Mouse (Mus musculus): ENCODE results near the gene Snhg11. TPM values are rescaled to one million over a fixed set of nuclear protein-coding genes. Genes with fewer than 3 reads are reported as not detected.
"Not testable (repeated sequence)": the region's sequence is repeated elsewhere in the genome, so short reads cannot be mapped to it uniquely, and the experiment has no call there.

The Snhg11 gene
- polyA plus RNA-seq, 1 experiment from 2014 or later, result 241 TPM

- Histone ChIP-seq H3K4me3 (replicated peaks) (no peak overlapping the region), H3K4me1 (replicated peaks) (peaks cover 15% of the 10 kb centered on the region), H3K9ac (replicated peaks) (no peak overlapping the region), H3K4me2 (replicated peaks) (no peak overlapping the region), H3K27me3 (peaks cover 18% of the 10 kb centered on the region), H3K9me3 (no peaks in the 10 kb centered on the region), H3K27ac (no peak overlapping the region), H3K36me3 (no peaks in the 10 kb centered on the region; the same call in 1 of the 2 replicates)
- no peak for ATAC-seq
- 66% methylated on average over 7 of the region's 7 CpGs for WGBS
Measured at GRCm38 (mm10) chr2:158373516-158373915, 1.9 kb upstream of the Snhg11 start.

GRCm38 (mm10) chr2:158376123-158376687, 767 bp downstream of the Snhg11 start:
- Histone ChIP-seq H3K27me3 (peaks cover 18% of the 10 kb centered on the region), H3K9ac (replicated peaks) (peak overlapping the region; percentile 62), H3K9me3 (no peaks in the 10 kb centered on the region), H3K4me3 (replicated peaks) (peak overlapping the region; percentile 49), H3K4me1 (replicated peaks) (peaks cover 17% of the 10 kb centered on the region), H3K27ac (peak overlapping the region; percentile 75), H3K36me3 (no peaks in the 10 kb centered on the region; the same call in 1 of the 2 replicates), H3K4me2 (replicated peaks) (peak overlapping the region; percentile 57)
- ATAC-seq, result no peak; the same call in 1 of the 2 replicates
- WGBS, result 23% methylated on average over 12 of the region's 12 CpGs

- Histone ChIP-seq H3K4me2 (replicated peaks) (peak overlapping the region; percentile 57), H3K27ac (peak overlapping the region; percentile 75), H3K9ac (replicated peaks) (peak overlapping the region; percentile 62), H3K4me1 (replicated peaks) (peaks cover 17% of the 10 kb centered on the region), H3K27me3 (peaks cover 18% of the 10 kb centered on the region), H3K4me3 (replicated peaks) (peak overlapping the region; percentile 49), H3K9me3 (no peaks in the 10 kb centered on the region), H3K36me3 (no peaks in the 10 kb centered on the region; the same call in 1 of the 2 replicates)
- WGBS, result 76% methylated on average over 7 of the region's 7 CpGs
- ATAC-seq, result no peak
Measured at GRCm38 (mm10) chr2:158376798-158377197, 1.4 kb downstream of the Snhg11 start.

GRCm38 (mm10) chr2:158377811-158378210, 2.4 kb downstream of the Snhg11 start:
- Histone ChIP-seq H3K27ac (no peak overlapping the region), H3K4me1 (replicated peaks) (peaks cover 17% of the 10 kb centered on the region), H3K27me3 (peaks cover 18% of the 10 kb centered on the region), H3K4me3 (replicated peaks) (no peak overlapping the region), H3K36me3 (no peaks in the 10 kb centered on the region; the same call in 1 of the 2 replicates), H3K9me3 (no peaks in the 10 kb centered on the region), H3K9ac (replicated peaks) (no peak overlapping the region), H3K4me2 (replicated peaks) (peak overlapping the region; percentile 57)
- WGBS, result 88% methylated on average over 1 of the region's 1 CpGs
- ATAC-seq, result no peak

GRCm38 (mm10) chr2:158379354-158380078, 4.1 kb downstream of the Snhg11 start:
- H3K4me1 ChIP-seq (replicated peaks), result peaks cover 17% of the 10 kb centered on the region
- H3K4me2 ChIP-seq (replicated peaks), result no peak overlapping the region
- H3K9me3 ChIP-seq, result no peaks in the 10 kb centered on the region
- H3K36me3 ChIP-seq, result no peaks in the 10 kb centered on the region; the same call in 1 of the 2 replicates
- 44% methylated on average over 13 of the region's 13 CpGs for WGBS
- no peak overlapping the region for H3K4me3 ChIP-seq (replicated peaks)
- H3K27ac ChIP-seq, result no peak overlapping the region
- peak; percentile 69 for ATAC-seq
- peaks cover 12% of the 10 kb centered on the region for H3K27me3 ChIP-seq
- H3K9ac ChIP-seq (replicated peaks), result no peak overlapping the region

GRCm38 (mm10) chr2:158386072-158386471, 10.6 kb downstream of the Snhg11 start:
- 48% methylated on average over 8 of the region's 8 CpGs for WGBS
- H3K4me2 ChIP-seq (replicated peaks), result no peak overlapping the region

GRCm38 (mm10) chr2:158389421-158389820, 14.0 kb downstream of the Snhg11 start:
- no peak overlapping the region for H3K4me3 ChIP-seq (replicated peaks)
- H3K4me1 ChIP-seq (replicated peaks), result no peaks in the 10 kb centered on the region
- 91% methylated on average over 7 of the region's 7 CpGs for WGBS
- no peak overlapping the region for H3K27ac ChIP-seq
- peaks cover 3% of the 10 kb centered on the region; the same call in 1 of the 2 replicates for H3K36me3 ChIP-seq
- H3K9ac ChIP-seq (replicated peaks), result no peak overlapping the region
- ATAC-seq, result no peak
- H3K9me3 ChIP-seq, result no peaks in the 10 kb centered on the region
- H3K27me3 ChIP-seq, result no peaks in the 10 kb centered on the region
- no peak overlapping the region for H3K4me2 ChIP-seq (replicated peaks)

More at GRCm38 (mm10) chr2:158386072-158386471, 10.6 kb downstream of the Snhg11 start:
- H3K9ac ChIP-seq (replicated peaks), result no peak overlapping the region
- peaks cover 3% of the 10 kb centered on the region; the same call in 1 of the 2 replicates for H3K36me3 ChIP-seq
- H3K4me3 ChIP-seq (replicated peaks), result no peak overlapping the region
- no peak for ATAC-seq
- no peaks in the 10 kb centered on the region for H3K9me3 ChIP-seq
- no peaks in the 10 kb centered on the region for H3K27me3 ChIP-seq
- no peak overlapping the region for H3K27ac ChIP-seq
- no peaks in the 10 kb centered on the region for H3K4me1 ChIP-seq (replicated peaks)

GRCm38 (mm10) chr2:158396369-158396768, 20.9 kb downstream of the Snhg11 start:
- no peaks in the 10 kb centered on the region for H3K4me1 ChIP-seq (replicated peaks)
- H3K27ac ChIP-seq, result no peak overlapping the region
- no peak overlapping the region for H3K4me2 ChIP-seq (replicated peaks)
- ATAC-seq, result no peak
- no peak overlapping the region for H3K4me3 ChIP-seq (replicated peaks)
- WGBS, result 94% methylated on average over 6 of the region's 6 CpGs
- no peaks in the 10 kb centered on the region for H3K27me3 ChIP-seq
- no peaks in the 10 kb centered on the region for H3K36me3 ChIP-seq
- H3K9me3 ChIP-seq, result no peaks in the 10 kb centered on the region
- H3K9ac ChIP-seq (replicated peaks), result no peak overlapping the region

GRCm38 (mm10) chr2:158397140-158397539, 21.7 kb downstream of the Snhg11 start:
- H3K27ac ChIP-seq; H3K9me3 ChIP-seq; H3K4me2 ChIP-seq (replicated peaks); H3K4me1 ChIP-seq (replicated peaks); ATAC-seq; H3K27me3 ChIP-seq; H3K9ac ChIP-seq (replicated peaks); H3K4me3 ChIP-seq (replicated peaks); H3K36me3 ChIP-seq: not testable (repeated sequence)
- WGBS, result 62% methylated on average over 13 of the region's 13 CpGs

- WGBS, result 83% methylated on average over 7 of the region's 7 CpGs
- Histone ChIP-seq H3K27me3 (no peaks in the 10 kb centered on the region), H3K27ac (no peak overlapping the region), H3K4me1 (replicated peaks) (no peaks in the 10 kb centered on the region), H3K4me3 (replicated peaks) (no peak overlapping the region), H3K4me2 (replicated peaks) (no peak overlapping the region), H3K36me3 (no peaks in the 10 kb centered on the region), H3K9me3 (no peaks in the 10 kb centered on the region), H3K9ac (replicated peaks) (no peak overlapping the region)
- no peak for ATAC-seq
Measured at GRCm38 (mm10) chr2:158402915-158403314, 27.5 kb downstream of the Snhg11 start.

GRCm38 (mm10) chr2:158408997-158409594, 33.7 kb downstream of the Snhg11 start:
- ATAC-seq, result peak; percentile 31
- WGBS, result 28% methylated on average over 14 of the region's 14 CpGs
- Histone ChIP-seq H3K4me2 (replicated peaks) (peak overlapping the region; percentile 51), H3K27me3 (no peaks in the 10 kb centered on the region), H3K9me3 (no peaks in the 10 kb centered on the region), H3K4me1 (replicated peaks) (peaks cover 30% of the 10 kb centered on the region), H3K27ac (peak overlapping the region; percentile 44; the same call in 1 of the 2 replicates), H3K4me3 (replicated peaks) (peak overlapping the region; percentile 98), H3K36me3 (no peaks in the 10 kb centered on the region), H3K9ac (replicated peaks) (peak overlapping the region; percentile 43; the same call in 1 of the 2 replicates)

GRCm38 (mm10) chr2:158409595-158410021, 34.2 kb downstream of the Snhg11 start, which contains the start of gene Ralgapb:
TSS of gene Ralgapb (plus strand) at chr2:158409848.
- WGBS, result under 1% methylated on average over 46 of the region's 46 CpGs
- peak; percentile 93 for ATAC-seq
- H3K9ac ChIP-seq (replicated peaks), result peak within 1 kb of the TSS; percentile 95

More at GRCm38 (mm10) chr2:158409595-158410021, 34.2 kb downstream of the Snhg11 start, which contains the start of gene Ralgapb:
- Histone ChIP-seq H3K27me3 (no peaks in the 10 kb centered on the region), H3K9me3 (no peaks in the 10 kb centered on the region), H3K4me1 (replicated peaks) (peaks cover 30% of the 10 kb centered on the region), H3K4me3 (replicated peaks) (peak within 1 kb of the TSS; percentile 98), H3K36me3 (no peaks in the 10 kb centered on the region), H3K4me2 (replicated peaks) (peak within 1 kb of the TSS; percentile 92), H3K27ac (peak within 1 kb of the TSS; percentile 93)

Measured in midbrain, embryonic 13.5 days (tissue).